Mouse (Mus musculus) intestine, embryonic 14.5 days (tissue): Measurements from ENCODE around the gene Selenok. TPM values are rescaled to one million over a fixed set of nuclear protein-coding genes. Genes with fewer than 3 reads are reported as not detected.

Experiments used
- ATAC-seq: fragments of 200-750 bp; cut with Nextera tagmentation; replicated peaks from 2 replicates; pipeline ENCODE4 v1.8.0; 2017; ENCODE audit warnings: low read depth, moderate number of reproducible peaks, moderate TSS enrichment, moderate library complexity; ENCODE audit not compliant: low FRiP score, low TSS enrichment
- DNase-seq: peaks from one replicate; pipeline ENCODE4 v3.0.0-alpha.2; 2018; ENCODE audit warnings: low spot score
- H3K27ac ChIP-seq: fragments of 300-500 bp; sonication (generic); 2 replicates; pipeline ENCODE4 v1.5.1; 2014; ENCODE audit warnings: low read depth, mild to moderate bottlenecking, control low read depth
- H3K27me3 ChIP-seq: fragments of 300-500 bp; sonication (generic); replicated peaks from 2 replicates; pipeline ENCODE4 v1.6.1; 2014; ENCODE audit warnings: low read length, control low read depth; ENCODE audit not compliant: control insufficient read depth, insufficient read depth
- H3K36me3 ChIP-seq: fragments of 300-500 bp; sonication (generic); 2 replicates; pipeline ENCODE4 v1.6.1; 2014; ENCODE audit warnings: low read length, control low read depth; ENCODE audit not compliant: control insufficient read depth, insufficient read depth
- H3K4me1 ChIP-seq: fragments of 300-500 bp; sonication (generic); replicated peaks from 2 replicates; pipeline ENCODE4 v1.6.1; 2014; ENCODE audit warnings: low read length, control low read depth, mixed read lengths; ENCODE audit not compliant: control insufficient read depth, insufficient read depth
- H3K4me2 ChIP-seq: fragments of 300-500 bp; sonication (generic); 2 replicates; pipeline ENCODE4 v1.6.1; 2014; ENCODE audit warnings: low read length
- H3K4me3 ChIP-seq: fragments of 300-500 bp; sonication (generic); 2 replicates; pipeline ENCODE4 v1.5.1; 2014; ENCODE audit warnings: low read depth, low read length, control low read depth, mixed read lengths
- H3K9ac ChIP-seq: fragments of 300-500 bp; sonication (generic); 2 replicates; pipeline ENCODE4 v1.6.1; 2014; ENCODE audit warnings: mild to moderate bottlenecking, low read length
- H3K9me3 ChIP-seq: fragments of 300-500 bp; sonication (generic); 2 replicates; pipeline ENCODE4 v1.6.1; 2016; ENCODE audit warnings: low read length, control low read depth; ENCODE audit not compliant: control insufficient read depth
- WGBS: fragments of 180-500 bp; shearing (Covaris S2); extraction: QIAGEN DNeasy Blood & Tissue Kit; methylation state at CpG from one replicate; pipeline ENCODE4 v1.1.7; 2014; 5-methylcytosine and 5-hydroxymethylcytosine counted together
- microRNA-seq: library from miRNA; unstranded; fragments of <30 nt; microRNA quantifications from one replicate; pipeline ENCODE4, GENCODE M21; 2016
- polyA plus RNA-seq: library from polyadenylated mRNA; unstranded; fragments of >200 nt; fragmentation: Nextera tagmentation; extraction: Ambion mirVana; gene quantifications from 2 replicates; pipeline ENCODE4 v1.2.1, GENCODE M21; 2014

Gene Selenok
- polyA plus RNA-seq, 1 experiment from 2014 or later, result 199 TPM

DNA sequence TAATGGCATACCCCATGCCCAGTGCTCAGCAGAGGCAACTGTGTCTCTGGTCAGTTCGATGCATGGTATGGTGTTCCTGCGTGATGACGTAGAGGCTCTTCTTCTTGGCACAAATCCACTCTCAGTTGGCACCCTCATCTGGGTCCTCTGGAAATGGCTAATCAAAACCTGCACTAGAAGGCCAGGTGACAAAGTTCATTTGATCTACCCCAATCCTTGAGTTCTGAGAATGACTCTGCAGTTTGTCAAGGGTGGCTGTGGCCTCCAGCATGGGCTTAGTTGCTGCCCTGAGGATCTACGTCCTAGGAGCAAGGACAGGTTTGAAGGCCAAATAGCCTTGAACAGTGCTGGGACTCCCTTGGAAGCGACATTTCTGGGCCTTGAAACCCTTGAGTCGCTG is 50.7 kb downstream of the Selenok start:
- Histone ChIP-seq H3K4me3 (no peak overlapping the region), H3K9ac (no peak overlapping the region), H3K36me3 (no peaks in the 10 kb centered on the region), H3K27me3 (no peaks in the 10 kb centered on the region), H3K4me2 (no peak overlapping the region), H3K9me3 (no peaks in the 10 kb centered on the region), H3K4me1 (no peaks in the 10 kb centered on the region), H3K27ac (no peak overlapping the region)
- no peak for DNase-seq
- WGBS, result 93% methylated on average over 6 of the region's 6 CpGs
- ATAC-seq, result no peak

DNA sequence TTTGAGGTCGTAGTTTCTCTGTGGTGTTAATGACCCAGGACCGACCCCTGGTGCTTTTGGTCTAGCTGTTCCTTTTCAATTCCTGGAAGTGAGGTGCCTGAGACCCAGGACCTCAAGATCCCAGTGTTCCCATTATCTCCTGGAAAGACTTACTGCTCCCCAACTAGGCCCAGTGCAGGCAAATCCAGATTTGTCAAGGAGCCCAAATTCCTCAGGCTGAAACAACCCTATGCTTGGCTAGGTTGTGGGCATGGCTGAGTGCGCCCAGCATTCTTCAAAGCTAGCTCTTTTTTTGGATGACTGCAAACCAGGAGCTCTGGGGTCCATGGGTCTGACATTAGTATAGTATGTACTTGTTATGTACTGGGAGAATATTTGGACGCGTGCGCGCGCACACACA is 51.3 kb downstream of the Selenok start:
- H3K36me3 ChIP-seq, result no peaks in the 10 kb centered on the region
- no peak overlapping the region for H3K27ac ChIP-seq
- no peaks in the 10 kb centered on the region for H3K27me3 ChIP-seq
- ATAC-seq (no peak), DNase-seq (no peak)
- H3K9ac ChIP-seq, result no peak overlapping the region
- whole genome bisulfite sequencing, result 90% methylated on average over 8 of the region's 8 CpGs
- H3K4me2 ChIP-seq, result no peak overlapping the region
- H3K4me1 ChIP-seq, result no peaks in the 10 kb centered on the region
- H3K4me3 ChIP-seq, result no peak overlapping the region
- no peaks in the 10 kb centered on the region for H3K9me3 ChIP-seq

DNA sequence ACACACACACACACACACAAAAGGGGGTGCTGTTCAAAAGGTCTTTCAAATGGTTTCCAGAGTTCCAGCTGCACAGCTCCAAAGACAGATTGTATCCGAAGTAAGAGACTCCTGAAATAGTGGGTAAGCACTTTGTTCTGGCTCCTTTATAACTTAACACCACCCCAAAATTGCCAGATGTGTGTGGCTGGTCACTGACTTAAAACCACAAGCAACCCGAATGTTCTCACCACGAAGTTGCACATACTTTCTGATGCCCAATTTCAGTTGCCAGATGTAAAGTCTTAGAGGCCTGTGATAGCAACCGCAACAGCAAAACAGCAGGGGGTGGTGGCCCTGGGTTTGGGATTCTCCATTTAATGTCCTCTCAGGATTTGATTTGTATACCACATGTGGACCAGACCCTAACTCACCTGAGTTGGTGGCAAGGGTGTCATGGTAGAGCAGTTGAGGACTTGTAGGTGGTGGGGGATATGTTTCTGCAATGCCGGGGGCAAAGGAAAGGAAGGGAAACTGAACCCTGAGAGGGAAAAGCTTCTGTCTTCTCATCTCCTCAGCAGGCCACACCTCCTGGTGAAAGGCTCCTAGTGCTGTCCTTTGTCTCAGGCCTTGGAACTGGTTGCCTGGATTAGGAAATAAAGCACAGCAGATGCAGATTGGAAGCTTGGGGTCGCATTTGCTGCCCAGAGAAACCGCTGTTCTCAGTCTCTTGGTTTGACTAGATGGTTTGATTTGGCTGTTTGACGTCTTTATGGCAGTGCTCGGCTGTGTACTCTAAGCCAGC is 51.9 kb downstream of the Selenok start:
- ATAC-seq (no peak), DNase-seq (no peak)
- WGBS, result 57% methylated on average over 9 of the region's 9 CpGs
- Histone ChIP-seq H3K9ac (no peak overlapping the region), H3K4me3 (no peak overlapping the region), H3K36me3 (no peaks in the 10 kb centered on the region), H3K4me1 (no peaks in the 10 kb centered on the region), H3K9me3 (no peaks in the 10 kb centered on the region), H3K27ac (no peak overlapping the region), H3K27me3 (no peaks in the 10 kb centered on the region), H3K4me2 (no peak overlapping the region)

DNA sequence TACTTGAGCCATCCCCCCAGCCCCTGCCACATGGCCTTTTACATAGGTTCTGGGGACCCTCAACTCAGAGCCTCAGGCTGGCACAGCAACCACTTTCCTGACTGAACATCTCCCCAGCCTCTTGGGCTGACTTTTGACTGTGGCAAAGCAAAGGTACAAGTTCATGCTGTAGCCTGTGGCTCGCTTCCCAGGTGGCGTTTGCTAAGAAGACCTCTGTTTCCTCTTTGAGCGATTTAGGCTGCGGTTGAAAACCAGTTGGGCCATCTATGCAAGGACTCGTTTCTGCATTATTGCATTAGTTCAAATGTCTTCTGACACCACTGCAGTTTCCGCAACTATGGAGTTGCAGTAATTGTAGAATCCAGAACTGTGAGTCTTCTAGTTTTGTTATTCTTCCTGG is 54.4 kb downstream of the Selenok start:
- H3K36me3 ChIP-seq, result no peaks in the 10 kb centered on the region
- no peak for ATAC-seq
- H3K27me3 ChIP-seq, result no peaks in the 10 kb centered on the region
- H3K27ac ChIP-seq, result no peak overlapping the region
- no peaks in the 10 kb centered on the region for H3K4me1 ChIP-seq
- no peak overlapping the region for H3K9ac ChIP-seq
- WGBS, result 90% methylated on average over 6 of the region's 6 CpGs
- H3K9me3 ChIP-seq, result no peaks in the 10 kb centered on the region
- H3K4me2 ChIP-seq, result no peak overlapping the region
- DNase-seq, result no peak
- no peak overlapping the region for H3K4me3 ChIP-seq

DNA sequence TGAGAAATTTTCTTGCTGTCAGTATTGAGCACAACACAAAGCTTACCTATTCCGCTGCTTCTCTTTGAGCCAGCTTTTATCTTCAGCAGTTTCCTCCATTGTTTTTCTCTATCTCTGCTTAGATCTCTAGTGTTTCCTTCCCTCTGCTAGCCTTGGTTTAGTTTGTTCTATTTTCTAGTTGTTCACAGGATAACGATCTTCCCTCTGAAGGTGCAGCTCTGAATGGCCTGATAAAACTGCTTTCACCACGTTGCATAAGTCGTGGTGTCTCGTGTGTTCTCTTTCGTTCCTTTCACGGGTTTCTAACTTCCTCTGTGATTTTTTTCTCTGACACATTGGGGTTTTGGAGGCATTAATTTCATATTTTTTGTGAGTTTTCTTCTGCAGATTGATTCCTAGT is 56.3 kb downstream of the Selenok start:
- H3K9ac ChIP-seq, result no peak overlapping the region
- H3K4me1 ChIP-seq, result no peaks in the 10 kb centered on the region
- ATAC-seq, result no peak
- no peak overlapping the region for H3K4me2 ChIP-seq
- 40% methylated on average over 7 of the region's 7 CpGs for WGBS
- no peaks in the 10 kb centered on the region for H3K36me3 ChIP-seq
- no peak overlapping the region for H3K4me3 ChIP-seq
- no peak overlapping the region for H3K27ac ChIP-seq
- DNase-seq, result no peak
- H3K9me3 ChIP-seq, result no peaks in the 10 kb centered on the region
- H3K27me3 ChIP-seq, result no peaks in the 10 kb centered on the region

Small RNAs within 50 kb of the gene (microRNA-seq; reads per million reads assigned to microRNA genes)
- 0.34 reads per million for gene Mir6947

Other genes with a start within 250 kb of the Selenok start
- gene Cacna2d3, start 246.4 kb upstream of the Selenok start, polyA plus RNA-seq, result 2.2 and 2.3 TPM in 2 replicates
- gene Actr8, start 10.0 kb downstream of the Selenok start, polyA plus RNA-seq, result 51.0 and 57.4 TPM in 2 replicates
- gene Il17rb, start 40.6 kb downstream of the Selenok start, polyA plus RNA-seq, result 0.89 and 1.0 TPM in 2 replicates
- gene Chdh, start 40.7 kb downstream of the Selenok start, polyA plus RNA-seq, result 0.55 and 0.58 TPM in 2 replicates